Mouse (Mus musculus): ENCODE data around the gene Gadd45g. TPM values are rescaled to one million over a fixed set of nuclear protein-coding genes. Genes with fewer than 3 reads are reported as not detected.

Gene Gadd45g
- polyA plus RNA-seq (2015; fragmentation: Nextera tagmentation; extraction: Ambion mirVana): 79.3 and 88.7 TPM in 2 replicates

DNA sequence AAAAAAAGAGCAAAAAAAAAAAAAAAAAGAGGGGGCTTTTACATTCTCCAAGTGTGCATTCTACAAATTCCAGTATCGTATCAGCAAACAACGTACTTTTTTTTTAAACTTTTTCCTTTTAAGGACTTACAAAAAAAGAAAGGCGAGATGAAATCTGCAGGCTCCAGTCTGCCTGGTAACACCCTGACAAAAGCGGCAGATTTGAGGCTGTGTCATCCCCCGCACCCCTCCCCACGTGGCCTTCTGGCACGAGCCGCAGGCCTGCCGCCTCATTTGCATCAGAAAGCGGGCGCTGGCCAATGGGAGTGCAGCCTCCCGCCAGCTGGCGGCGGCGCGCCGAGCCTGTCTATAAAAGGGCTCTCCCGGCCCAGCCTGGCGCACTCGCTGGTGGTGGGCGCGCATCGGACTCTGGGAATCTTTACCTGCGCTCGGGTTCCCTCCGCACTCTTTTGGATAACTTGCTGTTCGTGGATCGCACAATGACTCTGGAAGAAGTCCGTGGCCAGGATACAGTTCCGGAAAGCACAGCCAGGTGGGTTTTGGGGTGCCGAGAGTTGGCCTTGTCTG is at the start of gene Gadd45g:
TSS of gene Gadd45g (plus strand) at position 378 of the 567 bp plus-strand sequence.
- WGBS: under 1% methylated on average over 31 of the region's 31 CpGs
- Histone ChIP-seq H3K27me3 (peaks cover 6% of the 10 kb centered on the region; the same call in 1 of the 2 replicates), H3K4me2 (replicated peaks) (peak within 1 kb of the TSS; percentile 99), H3K27ac (replicated peaks) (peak within 1 kb of the TSS; percentile 86), H3K36me3 (no peaks in the 10 kb centered on the region), H3K4me3 (replicated peaks) (peak within 1 kb of the TSS; percentile 66), H3K9ac (peak within 1 kb of the TSS; percentile 68), H3K4me1 (peaks cover 63% of the 10 kb centered on the region), H3K9me3 (replicated peaks) (no peaks in the 10 kb centered on the region)
- ATAC-seq (ENCODE audit: insufficient number of reproducible peaks, low FRiP score, low TSS enrichment, low read depth): peak; percentile 83

DNA sequence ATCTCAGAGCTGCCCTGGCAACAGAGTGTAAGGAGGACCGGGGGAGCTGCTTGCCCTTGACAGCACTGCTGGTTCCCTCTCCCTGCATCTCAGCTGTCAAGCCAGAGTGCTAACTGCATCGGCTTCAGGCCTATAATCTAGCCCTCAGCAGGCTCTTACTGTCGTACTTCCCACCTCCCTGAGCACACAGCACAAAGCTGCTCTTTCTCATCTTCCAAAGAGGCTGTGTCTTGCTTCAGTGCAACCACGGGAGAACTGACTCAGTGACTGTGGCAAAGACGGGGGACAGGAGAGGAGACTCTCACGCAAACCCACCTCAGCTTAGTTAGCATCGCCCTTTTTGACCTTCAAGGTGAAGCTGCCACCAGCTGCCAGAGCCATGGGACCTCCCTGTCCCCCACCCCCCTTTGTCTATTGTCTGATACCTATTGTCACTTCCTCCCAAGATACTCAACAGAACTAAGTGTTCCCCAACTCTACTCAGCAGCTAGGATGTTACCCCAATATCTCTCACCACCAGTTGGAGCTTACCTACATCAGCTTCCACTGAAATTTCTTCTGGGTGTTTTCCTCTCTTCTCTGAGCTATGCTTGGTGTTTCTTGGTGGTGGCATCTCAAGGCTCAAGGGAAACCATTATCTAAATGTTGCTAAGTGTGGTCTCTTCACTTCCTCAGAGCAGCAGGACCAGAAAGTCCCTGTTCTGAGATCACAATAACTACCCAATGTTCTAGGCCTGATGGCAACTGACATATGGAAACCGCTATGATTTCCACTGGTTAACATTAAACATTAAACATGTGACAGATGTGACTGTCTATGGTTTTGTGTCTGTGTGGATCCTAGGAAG is 48.4 kb upstream of the Gadd45g start:
- Histone ChIP-seq H3K27ac (replicated peaks) (no peak overlapping the region), H3K4me3 (replicated peaks) (no peak overlapping the region), H3K4me2 (replicated peaks) (no peak overlapping the region), H3K9me3 (replicated peaks) (no peaks in the 10 kb centered on the region), H3K27me3 (no peaks in the 10 kb centered on the region), H3K9ac (no peak overlapping the region), H3K4me1 (peaks cover 4% of the 10 kb centered on the region; the same call in 1 of the 2 replicates), H3K36me3 (no peaks in the 10 kb centered on the region)
- WGBS: 62% methylated on average over 8 of the region's 8 CpGs
- no peak for ATAC-seq (ENCODE audit: insufficient number of reproducible peaks, low FRiP score, low TSS enrichment, low read depth)

DNA sequence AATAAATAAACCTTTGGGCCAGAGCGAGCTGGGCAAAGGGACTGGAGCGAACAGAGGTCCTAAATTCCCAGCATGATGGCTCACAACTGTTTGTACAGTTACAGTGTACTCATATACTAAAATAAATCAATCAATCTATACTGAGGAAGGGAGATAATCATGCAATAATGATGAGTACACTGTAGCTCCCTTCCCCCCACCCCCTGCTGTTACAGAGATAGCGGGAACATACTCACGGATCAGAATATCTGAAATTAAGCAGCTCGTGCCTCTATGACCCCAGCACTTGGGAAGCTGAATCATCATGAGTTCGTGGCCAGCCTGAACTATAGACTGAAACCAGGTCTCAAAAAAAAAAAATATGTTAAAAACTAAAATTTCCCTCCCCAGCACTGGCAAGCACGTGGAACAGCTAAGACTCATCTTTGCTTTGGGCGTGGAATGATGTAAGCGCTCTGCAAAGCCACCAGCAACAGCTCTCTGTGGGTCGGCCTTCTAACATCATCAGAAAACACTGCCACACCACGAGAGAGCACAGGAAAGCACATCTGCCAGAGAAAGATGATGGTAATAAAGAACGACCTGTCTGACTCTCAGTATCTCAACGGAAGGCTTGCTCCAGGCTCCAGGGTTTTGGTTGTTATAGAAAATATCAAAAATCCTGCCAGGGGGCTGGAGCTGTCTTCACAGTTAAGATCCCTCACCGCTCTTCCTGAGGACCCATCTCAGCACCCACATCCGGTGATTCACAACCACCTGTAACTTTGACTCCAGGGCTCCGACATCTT is 46.5 kb upstream of the Gadd45g start:
- Histone ChIP-seq H3K27me3 (no peaks in the 10 kb centered on the region), H3K9ac (no peak overlapping the region), H3K4me3 (replicated peaks) (no peak overlapping the region), H3K9me3 (replicated peaks) (no peaks in the 10 kb centered on the region), H3K4me1 (peaks cover 4% of the 10 kb centered on the region; the same call in 1 of the 2 replicates), H3K4me2 (replicated peaks) (no peak overlapping the region), H3K27ac (replicated peaks) (no peak overlapping the region), H3K36me3 (no peaks in the 10 kb centered on the region)
- ATAC-seq (ENCODE audit: insufficient number of reproducible peaks, low FRiP score, low TSS enrichment, low read depth): no peak
- WGBS: 78% methylated on average over 16 of the region's 16 CpGs

DNA sequence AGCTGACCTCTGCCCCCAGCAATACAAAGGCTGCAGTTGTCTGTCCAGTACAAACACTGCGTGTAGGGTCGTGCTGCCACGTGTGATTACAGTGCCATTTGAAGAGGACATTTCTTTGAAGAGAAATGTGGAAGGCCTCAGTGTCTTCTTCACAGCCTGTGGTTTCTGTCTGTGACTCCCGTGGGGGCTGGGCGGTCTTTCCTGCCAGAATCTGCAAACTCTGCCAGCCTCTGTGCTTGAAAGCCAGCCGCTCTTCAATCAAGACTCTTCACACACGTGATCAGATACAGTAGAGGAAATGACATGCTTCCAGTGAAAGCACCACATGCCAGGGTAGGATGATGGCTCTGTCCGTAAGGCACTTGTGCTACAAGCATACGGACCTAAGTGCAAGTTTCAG is 45.6 kb upstream of the Gadd45g start:
- no peak for ATAC-seq (ENCODE audit: insufficient number of reproducible peaks, low FRiP score, low TSS enrichment, low read depth)

DNA sequence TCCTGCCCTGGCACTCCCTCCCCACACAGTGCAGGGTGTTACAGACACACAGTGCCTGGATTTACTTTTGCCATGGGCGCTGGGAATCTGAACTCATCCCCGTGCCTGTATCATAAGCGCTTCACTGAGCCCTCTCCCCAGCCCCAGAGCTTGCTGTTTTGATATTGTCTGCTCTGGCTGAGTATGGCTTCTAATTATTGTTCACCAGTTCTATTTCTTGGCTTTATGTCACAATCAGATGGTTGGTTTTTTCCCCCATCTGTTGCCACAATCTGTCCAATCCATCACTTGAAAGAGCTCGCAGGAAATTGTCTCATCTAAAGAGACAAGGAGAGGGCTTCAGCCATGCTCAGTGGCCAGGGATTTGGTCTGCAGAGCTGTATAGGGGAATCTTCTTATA is 40.8 kb upstream of the Gadd45g start:
- no peak for ATAC-seq (ENCODE audit: insufficient number of reproducible peaks, low FRiP score, low TSS enrichment, low read depth)
- no peaks in the 10 kb centered on the region for H3K9me3 ChIP-seq (replicated peaks)
- no peak overlapping the region for H3K4me2 ChIP-seq (replicated peaks)
- peaks cover 4% of the 10 kb centered on the region for H3K4me1 ChIP-seq
- H3K4me3 ChIP-seq (replicated peaks): no peak overlapping the region
- no peak overlapping the region for H3K27ac ChIP-seq (replicated peaks)
- WGBS: 60% methylated on average over 4 of the region's 4 CpGs
- no peak overlapping the region for H3K9ac ChIP-seq
- H3K36me3 ChIP-seq: no peaks in the 10 kb centered on the region
- 0 out of 2 replicates have a peak, but pooled peaks cover 3% of the 10 kb centered on the region for H3K27me3 ChIP-seq

More for the DNA sequence above, 45.6 kb upstream of the Gadd45g start:
- Histone ChIP-seq H3K4me3 (replicated peaks) (no peak overlapping the region), H3K9ac (no peak overlapping the region), H3K4me2 (replicated peaks) (no peak overlapping the region), H3K4me1 (peaks cover 4% of the 10 kb centered on the region; the same call in 1 of the 2 replicates), H3K36me3 (no peaks in the 10 kb centered on the region), H3K9me3 (replicated peaks) (no peaks in the 10 kb centered on the region), H3K27ac (replicated peaks) (no peak overlapping the region), H3K27me3 (no peaks in the 10 kb centered on the region)
- WGBS: 29% methylated on average over 9 of the region's 9 CpGs

DNA sequence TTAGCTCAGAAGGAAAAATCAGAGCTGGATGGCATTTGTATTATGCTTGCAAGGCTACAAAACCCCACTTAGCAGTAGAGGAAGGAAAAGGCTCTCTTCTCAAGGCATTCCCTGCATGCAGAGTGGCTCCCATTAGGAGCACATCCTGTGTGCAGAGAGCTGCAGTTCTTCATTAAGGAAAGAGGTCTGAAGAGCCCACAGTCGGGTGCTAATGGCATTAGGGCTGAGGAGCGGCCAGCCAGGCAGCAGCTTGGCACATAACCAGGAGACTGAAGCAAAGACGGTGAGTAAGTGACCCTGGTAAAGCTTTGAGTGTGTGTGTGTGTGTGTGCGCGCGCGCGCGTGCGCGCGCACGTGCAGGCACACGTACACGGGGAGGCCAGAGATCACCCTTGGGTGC is 40.3 kb upstream of the Gadd45g start:
- Histone ChIP-seq H3K27me3 (0 out of 2 replicates have a peak, but pooled peaks cover 3% of the 10 kb centered on the region), H3K9me3 (replicated peaks) (no peaks in the 10 kb centered on the region), H3K36me3 (no peaks in the 10 kb centered on the region), H3K9ac (no peak overlapping the region), H3K27ac (replicated peaks) (no peak overlapping the region), H3K4me3 (replicated peaks) (no peak overlapping the region), H3K4me1 (no peaks in the 10 kb centered on the region; the same call in 1 of the 2 replicates), H3K4me2 (replicated peaks) (no peak overlapping the region)
- 79% methylated on average over 15 of the region's 15 CpGs for WGBS
- ATAC-seq (ENCODE audit: insufficient number of reproducible peaks, low FRiP score, low TSS enrichment, low read depth): no peak

DNA sequence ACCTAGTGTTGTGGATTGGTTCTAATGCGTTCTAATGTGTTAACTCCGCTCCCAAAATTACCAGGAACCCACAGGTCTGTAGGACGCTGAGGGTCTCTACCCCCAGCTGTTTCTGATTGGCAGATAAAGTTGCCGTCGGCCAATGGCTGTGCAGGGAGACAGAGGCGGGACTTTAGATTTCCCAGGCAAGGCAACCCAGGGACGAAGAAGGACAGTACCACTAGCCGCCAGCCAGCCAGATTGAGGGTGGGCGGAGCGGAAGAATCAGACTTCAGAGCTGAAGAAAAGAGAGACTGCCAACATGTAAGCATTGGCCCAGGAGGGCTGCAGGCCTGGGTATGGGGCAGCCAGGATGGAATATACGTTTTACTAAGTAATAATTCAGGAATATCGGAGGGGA is 38.3 kb upstream of the Gadd45g start:
- 30% methylated on average over 12 of the region's 12 CpGs for WGBS
- no peak overlapping the region for H3K9ac ChIP-seq
- H3K27me3 ChIP-seq: 0 out of 2 replicates have a peak, but pooled peaks cover 3% of the 10 kb centered on the region
- no peaks in the 10 kb centered on the region for H3K36me3 ChIP-seq
- H3K9me3 ChIP-seq (replicated peaks): no peaks in the 10 kb centered on the region
- no peaks in the 10 kb centered on the region; the same call in 1 of the 2 replicates for H3K4me1 ChIP-seq
- no peak overlapping the region for H3K27ac ChIP-seq (replicated peaks)
- no peak for ATAC-seq (ENCODE audit: insufficient number of reproducible peaks, low FRiP score, low TSS enrichment, low read depth)
- H3K4me2 ChIP-seq (replicated peaks): no peak overlapping the region
- H3K4me3 ChIP-seq (replicated peaks): no peak overlapping the region

DNA sequence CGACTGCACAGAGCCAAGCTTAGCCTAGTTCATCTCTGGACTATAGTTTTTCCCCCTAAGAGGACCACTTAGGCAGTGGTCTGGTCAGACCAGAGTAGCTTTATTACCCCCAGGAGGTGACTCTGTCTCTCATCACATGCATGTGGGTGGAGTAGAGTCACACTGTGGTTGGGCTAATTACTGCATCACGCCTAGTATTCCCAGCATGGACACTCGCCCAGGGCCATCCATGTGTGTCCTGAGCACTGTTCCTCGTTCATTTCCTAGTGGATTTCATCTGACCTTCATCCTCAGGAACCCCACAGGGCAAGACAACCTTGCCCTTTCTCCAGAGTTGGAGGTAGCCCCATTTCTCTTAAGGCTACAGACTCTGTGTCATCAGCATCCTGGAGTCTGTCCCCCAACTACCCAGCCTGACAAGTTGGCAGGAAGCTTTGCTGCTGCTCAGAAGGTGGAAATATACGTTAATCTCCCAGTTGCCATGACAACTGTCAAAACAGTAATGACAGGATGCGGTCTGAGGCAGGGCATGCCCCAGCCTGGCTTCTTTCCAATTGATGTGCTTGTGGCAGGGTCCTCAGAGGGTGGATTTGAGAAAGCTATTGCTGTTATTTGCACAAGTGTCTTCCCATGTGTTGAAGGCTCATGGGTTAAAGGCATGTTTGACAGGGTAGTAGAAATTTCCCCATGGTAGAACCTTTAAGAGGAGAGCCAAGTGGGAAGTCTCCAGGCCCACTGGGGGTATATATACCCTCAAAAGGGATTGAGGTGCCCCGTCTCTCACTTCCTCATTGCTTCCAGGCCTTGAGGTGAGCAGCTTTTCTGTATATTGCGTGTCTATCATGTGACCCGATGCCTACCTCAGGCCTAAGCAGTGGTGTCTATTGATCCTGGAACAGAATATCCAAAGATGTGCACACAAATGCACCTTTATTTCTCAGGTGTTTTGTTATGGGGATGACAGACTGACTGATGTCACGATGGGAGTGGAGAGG is 32.6 kb upstream of the Gadd45g start:
- H3K4me2 ChIP-seq (replicated peaks): no peak overlapping the region
- no peaks in the 10 kb centered on the region for H3K9me3 ChIP-seq (replicated peaks)
- no peaks in the 10 kb centered on the region for H3K36me3 ChIP-seq
- 55% methylated on average over 10 of the region's 10 CpGs for WGBS
- no peak for ATAC-seq (ENCODE audit: insufficient number of reproducible peaks, low FRiP score, low TSS enrichment, low read depth)
- H3K4me1 ChIP-seq: peaks cover 22% of the 10 kb centered on the region
- no peak overlapping the region for H3K9ac ChIP-seq
- H3K27me3 ChIP-seq: no peaks in the 10 kb centered on the region
- no peak overlapping the region for H3K4me3 ChIP-seq (replicated peaks)
- no peak overlapping the region for H3K27ac ChIP-seq (replicated peaks)

DNA sequence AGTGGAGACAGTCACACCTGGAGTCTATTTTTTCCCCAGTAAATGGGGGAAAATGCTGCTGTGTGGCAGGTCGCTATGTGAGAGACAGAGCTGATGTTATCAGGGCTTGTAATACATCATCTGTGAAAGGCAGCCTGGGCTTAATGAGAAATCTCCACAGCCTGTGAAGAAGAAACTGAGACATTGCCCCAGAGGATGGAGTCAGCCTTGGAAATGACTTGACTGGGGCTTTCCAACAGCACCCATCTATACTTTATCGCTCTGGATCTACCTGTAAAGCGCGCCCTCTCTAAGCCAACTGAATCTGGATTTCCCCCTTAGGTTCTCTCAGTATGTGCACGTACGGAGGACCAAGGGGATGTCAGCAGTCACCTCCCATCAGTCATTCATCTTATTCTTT is 31.8 kb upstream of the Gadd45g start:
- no peaks in the 10 kb centered on the region for H3K9me3 ChIP-seq (replicated peaks)
- no peaks in the 10 kb centered on the region for H3K36me3 ChIP-seq
- WGBS: 83% methylated on average over 6 of the region's 6 CpGs
- H3K27ac ChIP-seq (replicated peaks): no peak overlapping the region
- ATAC-seq (ENCODE audit: insufficient number of reproducible peaks, low FRiP score, low TSS enrichment, low read depth): no peak
- no peak overlapping the region for H3K4me2 ChIP-seq (replicated peaks)
- no peak overlapping the region for H3K4me3 ChIP-seq (replicated peaks)
- H3K27me3 ChIP-seq: no peaks in the 10 kb centered on the region
- peaks cover 22% of the 10 kb centered on the region for H3K4me1 ChIP-seq
- H3K9ac ChIP-seq: no peak overlapping the region

DNA sequence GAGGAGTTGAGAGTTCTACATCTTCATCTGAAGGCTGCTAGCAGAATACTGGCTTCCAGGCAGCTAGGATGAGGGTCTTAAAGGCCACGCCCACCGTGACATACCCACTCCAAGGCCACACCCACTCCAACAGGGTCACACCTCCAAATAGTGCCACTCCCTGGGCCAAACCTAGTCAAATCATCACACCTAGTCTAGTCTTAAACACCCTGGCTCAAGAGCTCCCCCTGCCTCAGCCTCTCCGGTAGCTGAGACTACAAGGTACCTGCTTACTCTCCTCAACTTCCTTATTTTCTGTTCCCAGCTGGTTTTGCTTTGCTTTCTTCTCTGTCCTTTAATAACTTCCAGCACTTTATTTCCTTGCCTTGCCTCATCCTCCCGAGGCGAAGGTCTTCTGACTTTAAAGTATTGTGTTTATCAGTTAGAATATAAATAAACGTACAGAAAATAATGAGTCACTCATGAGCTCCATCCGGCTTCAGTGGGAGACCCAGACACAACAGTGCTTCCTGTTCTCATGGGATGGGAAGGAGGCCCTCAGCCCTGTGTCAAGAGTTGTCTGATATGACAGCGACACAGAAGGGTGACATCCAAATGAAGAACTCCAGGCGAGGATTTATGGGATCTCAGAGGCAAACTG is 30.5 kb upstream of the Gadd45g start:
- Histone ChIP-seq H3K4me3 (replicated peaks) (no peak overlapping the region), H3K36me3 (no peaks in the 10 kb centered on the region), H3K4me1 (peaks cover 22% of the 10 kb centered on the region), H3K9ac (no peak overlapping the region), H3K27ac (replicated peaks) (peak overlapping the region; percentile 70), H3K4me2 (replicated peaks) (no peak overlapping the region), H3K9me3 (replicated peaks) (no peaks in the 10 kb centered on the region), H3K27me3 (no peaks in the 10 kb centered on the region)
- no peak for ATAC-seq (ENCODE audit: insufficient number of reproducible peaks, low FRiP score, low TSS enrichment, low read depth)
- WGBS: 58% methylated on average over 9 of the region's 9 CpGs
